Mouse (Mus musculus): ENCODE measurements around the gene Art3. TPM values are rescaled to one million over a fixed set of nuclear protein-coding genes. Genes with fewer than 3 reads are reported as not detected.
A peak's percentile ranks its signal among the peaks of the same experiment; 100 is the strongest.

Art3 gene
- polyA plus RNA-seq (2016; fragmentation: Nextera tagmentation; extraction: Ambion mirVana): 0.48 and 1.2 TPM in 2 replicates

- no peak for DNase-seq (ENCODE audit: extremely low spot score, low spot score)
- H3K4me1 ChIP-seq: no peaks in the 10 kb centered on the region
Measured at GRCm38 (mm10) chr5:92331635-92332338, at the start of gene Art3. Art3 (plus strand) TSS chr5:92331827.

DNA sequence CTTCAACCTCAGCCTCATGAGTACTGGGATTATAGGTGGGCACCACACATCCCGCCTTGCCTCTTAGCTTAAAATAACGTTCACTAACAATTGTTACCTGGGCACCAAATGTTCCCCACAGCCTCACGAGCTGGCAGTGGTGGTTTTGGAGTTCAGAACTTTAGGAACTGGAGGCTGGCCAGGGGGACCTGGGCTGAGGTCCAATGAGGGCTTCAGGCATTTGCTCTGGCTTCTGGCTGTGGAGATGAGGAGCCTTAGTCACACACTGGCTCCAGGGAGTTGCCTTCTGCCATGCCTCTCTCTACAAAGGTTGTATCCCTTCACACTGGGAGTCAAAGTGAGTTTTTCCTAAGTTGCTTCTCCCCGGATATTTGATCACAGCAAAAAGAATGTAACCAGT, 49.1 kb upstream of the Art3 start:
- H3K4me3 ChIP-seq: no peak overlapping the region
- WGBS: 88% methylated on average over 4 of the region's 4 CpGs
- H3K27me3 ChIP-seq (ENCODE audit: poor library complexity, severe bottlenecking): 0 out of 2 replicates have a peak, but pooled peaks cover 8% of the 10 kb centered on the region
- no peaks in the 10 kb centered on the region for H3K9me3 ChIP-seq
- H3K36me3 ChIP-seq (replicated peaks): peaks cover 32% of the 10 kb centered on the region
- no peak for DNase-seq (ENCODE audit: extremely low spot score, low spot score)
- H3K4me1 ChIP-seq: peaks cover 14% of the 10 kb centered on the region
- no peak overlapping the region for H3K27ac ChIP-seq

More at GRCm38 (mm10) chr5:92331635-92332338, at the start of gene Art3:
- no peaks in the 10 kb centered on the region for H3K9me3 ChIP-seq
- H3K36me3 ChIP-seq (replicated peaks): no peaks in the 10 kb centered on the region
- H3K4me3 ChIP-seq: no peak within 1 kb of the TSS
- H3K27ac ChIP-seq: no peak within 1 kb of the TSS
- no peaks in the 10 kb centered on the region for H3K27me3 ChIP-seq (ENCODE audit: poor library complexity, severe bottlenecking)
- 92% methylated on average over 17 of the region's 17 CpGs for WGBS

GRCm38 (mm10) chr5:92283107-92283506, 48.5 kb upstream of the Art3 start:
- Histone ChIP-seq H3K27ac (no peak overlapping the region), H3K27me3 (ENCODE audit: poor library complexity, severe bottlenecking) (0 out of 2 replicates have a peak, but pooled peaks cover 8% of the 10 kb centered on the region), H3K4me3 (no peak overlapping the region), H3K4me1 (peaks cover 9% of the 10 kb centered on the region), H3K36me3 (replicated peaks) (peaks cover 37% of the 10 kb centered on the region), H3K9me3 (no peaks in the 10 kb centered on the region)
- no peak for DNase-seq (ENCODE audit: extremely low spot score, low spot score)
- WGBS: 78% methylated on average over 3 of the region's 3 CpGs

GRCm38 (mm10) chr5:92287840-92288239, 43.8 kb upstream of the Art3 start:
- H3K4me1 ChIP-seq: no peaks in the 10 kb centered on the region
- WGBS: 88% methylated on average over 6 of the region's 6 CpGs
- no peak for DNase-seq (ENCODE audit: extremely low spot score, low spot score)
- no peaks in the 10 kb centered on the region for H3K9me3 ChIP-seq
- H3K27me3 ChIP-seq (ENCODE audit: poor library complexity, severe bottlenecking): no peaks in the 10 kb centered on the region
- no peak overlapping the region for H3K27ac ChIP-seq
- peaks cover 84% of the 10 kb centered on the region for H3K36me3 ChIP-seq (replicated peaks)
- no peak overlapping the region for H3K4me3 ChIP-seq

DNA sequence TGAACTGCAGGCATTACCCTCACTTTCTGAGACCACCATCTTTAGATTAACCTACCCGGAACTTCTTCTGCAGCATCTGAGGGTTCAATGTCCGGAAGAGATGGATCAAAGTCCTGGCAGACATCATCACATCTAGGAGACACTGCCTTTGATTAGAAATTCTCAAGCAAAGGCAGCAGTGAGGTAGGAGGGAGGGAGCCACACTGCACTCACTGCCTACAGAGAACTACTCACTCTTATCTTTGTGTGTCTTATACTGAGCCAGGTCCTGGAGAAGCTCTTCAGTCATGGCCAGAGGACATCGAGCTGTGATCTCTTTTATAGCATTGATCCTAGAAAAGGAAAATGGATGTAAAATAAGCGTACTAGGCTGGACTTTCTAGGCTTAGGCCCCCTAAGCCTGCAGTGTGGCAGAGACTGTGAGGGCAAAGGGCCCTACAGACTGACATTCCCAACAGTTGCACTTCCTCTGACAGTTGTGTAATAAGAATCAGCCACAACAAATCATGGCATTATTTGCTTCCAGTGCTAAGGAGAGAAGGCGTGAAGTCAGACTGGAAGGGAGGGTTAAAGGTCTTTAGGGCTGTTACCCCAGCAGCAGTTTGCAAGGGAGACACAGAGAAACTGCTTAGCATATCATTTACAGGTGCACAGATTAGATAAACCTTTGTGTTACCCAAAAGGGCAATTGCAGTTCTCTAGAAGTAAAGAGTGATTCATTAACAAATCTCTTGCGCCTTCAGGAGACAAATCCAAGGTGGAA, 39.8 kb upstream of the Art3 start:
- H3K27ac ChIP-seq: no peak overlapping the region
- 91% methylated on average over 6 of the region's 6 CpGs for WGBS
- no peaks in the 10 kb centered on the region for H3K4me1 ChIP-seq
- no peaks in the 10 kb centered on the region for H3K9me3 ChIP-seq
- H3K27me3 ChIP-seq (ENCODE audit: poor library complexity, severe bottlenecking): no peaks in the 10 kb centered on the region
- no peak overlapping the region for H3K4me3 ChIP-seq
- no peak for DNase-seq (ENCODE audit: extremely low spot score, low spot score)
- H3K36me3 ChIP-seq (replicated peaks): peaks cover 100% of the 10 kb centered on the region

GRCm38 (mm10) chr5:92294525-92294924, 37.1 kb upstream of the Art3 start:
- Histone ChIP-seq H3K4me1 (no peaks in the 10 kb centered on the region), H3K36me3 (replicated peaks) (peaks cover 98% of the 10 kb centered on the region), H3K4me3 (no peak overlapping the region), H3K9me3 (no peaks in the 10 kb centered on the region), H3K27me3 (ENCODE audit: poor library complexity, severe bottlenecking) (no peaks in the 10 kb centered on the region), H3K27ac (no peak overlapping the region)
- no peak for DNase-seq (ENCODE audit: extremely low spot score, low spot score)
- 90% methylated on average over 2 of the region's 2 CpGs for WGBS

DNA sequence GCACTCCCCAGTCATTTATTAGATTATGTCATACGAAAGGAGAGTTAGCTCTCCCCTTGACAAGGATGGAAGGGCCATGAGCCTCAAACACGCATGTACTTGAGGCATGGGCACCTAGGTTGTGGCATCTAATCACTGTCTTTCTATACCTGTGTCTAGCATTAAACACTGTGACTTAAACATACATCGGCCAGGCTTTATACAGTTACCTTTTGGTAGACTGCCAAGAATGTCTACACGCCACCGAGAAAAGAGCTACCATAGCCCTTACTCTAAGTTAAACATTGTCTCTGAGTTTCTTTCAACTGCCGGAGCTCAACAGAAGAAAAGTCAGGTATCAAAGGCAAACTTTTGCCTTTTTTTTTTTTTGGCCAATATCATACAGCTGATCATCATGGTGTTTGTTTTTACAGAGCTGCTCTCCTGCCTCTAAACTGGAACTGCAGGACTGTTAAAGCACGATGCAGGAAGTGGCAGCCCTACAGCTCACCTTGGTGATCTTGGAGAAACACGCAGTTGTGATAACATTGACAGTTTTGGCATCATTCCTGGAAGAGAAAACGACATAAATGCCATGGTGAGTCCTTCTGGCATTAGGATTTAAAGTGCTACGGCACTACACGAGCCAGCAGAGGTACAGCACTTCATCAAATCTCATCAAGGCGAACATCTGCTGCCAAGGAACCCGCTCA, 29.3 kb upstream of the Art3 start:
- WGBS: 94% methylated on average over 13 of the region's 13 CpGs
- Histone ChIP-seq H3K27ac (no peak overlapping the region), H3K4me3 (no peak overlapping the region), H3K27me3 (ENCODE audit: poor library complexity, severe bottlenecking) (no peaks in the 10 kb centered on the region), H3K9me3 (no peaks in the 10 kb centered on the region), H3K4me1 (no peaks in the 10 kb centered on the region), H3K36me3 (replicated peaks) (peaks cover 98% of the 10 kb centered on the region)
- no peak for DNase-seq (ENCODE audit: extremely low spot score, low spot score)

GRCm38 (mm10) chr5:92304291-92304690, 27.3 kb upstream of the Art3 start:
- 90% methylated on average over 3 of the region's 3 CpGs for WGBS
- no peak overlapping the region for H3K27ac ChIP-seq
- H3K36me3 ChIP-seq (replicated peaks): peaks cover 82% of the 10 kb centered on the region
- H3K4me3 ChIP-seq: no peak overlapping the region
- no peak for DNase-seq (ENCODE audit: extremely low spot score, low spot score)
- no peaks in the 10 kb centered on the region for H3K27me3 ChIP-seq (ENCODE audit: poor library complexity, severe bottlenecking)
- H3K4me1 ChIP-seq: peaks cover 13% of the 10 kb centered on the region
- H3K9me3 ChIP-seq: no peaks in the 10 kb centered on the region

DNA sequence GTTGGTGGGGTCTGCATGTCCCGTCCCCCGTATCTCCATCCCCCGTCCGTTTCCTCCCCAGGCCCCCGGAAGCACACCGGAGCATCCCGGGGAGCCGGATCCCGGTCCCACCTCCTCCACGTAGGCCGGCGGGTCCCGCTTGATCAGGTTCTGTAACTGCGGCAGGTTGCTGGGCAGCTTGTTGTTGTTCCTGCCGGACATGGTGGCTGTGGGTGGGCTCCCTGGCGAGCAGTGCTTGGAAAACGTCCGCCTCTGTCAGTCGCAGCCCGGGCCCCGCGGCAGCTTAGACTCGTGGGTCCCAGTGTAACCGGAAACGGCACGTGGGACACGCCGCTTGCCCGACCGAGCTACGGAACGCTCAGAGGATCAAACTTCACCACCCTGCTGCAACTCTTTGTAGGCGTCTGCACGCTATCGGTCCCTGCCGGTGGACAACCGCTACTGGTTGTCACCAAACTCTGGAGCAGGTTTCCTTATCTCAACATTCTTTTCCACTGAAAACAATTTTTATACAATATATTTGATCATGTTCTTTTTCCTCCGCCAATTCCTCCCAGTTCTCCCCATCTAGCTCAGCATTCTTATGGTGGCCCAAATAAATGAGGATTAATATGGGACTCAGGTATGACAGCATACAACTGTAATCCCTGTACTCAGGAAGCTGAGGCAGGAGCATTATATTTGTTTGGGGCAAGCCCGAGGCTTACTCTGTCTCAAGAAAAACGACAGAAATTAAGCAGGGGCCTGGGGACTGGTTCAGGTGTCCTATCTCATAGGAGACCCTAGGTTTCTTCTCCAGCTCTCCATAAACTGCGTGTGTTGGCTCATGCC, 21.7 kb upstream of the Art3 start, which contains the start of gene Sdad1:
Gene Sdad1, minus strand, starts transcription at position 799 of the 831 bp plus-strand sequence.
- Histone ChIP-seq H3K36me3 (replicated peaks) (peaks cover 26% of the 10 kb centered on the region), H3K27me3 (ENCODE audit: poor library complexity, severe bottlenecking) (no peaks in the 10 kb centered on the region), H3K9me3 (no peaks in the 10 kb centered on the region), H3K4me3 (peak within 1 kb of the TSS; percentile 68), H3K27ac (peak within 1 kb of the TSS; percentile 86), H3K4me1 (peaks cover 23% of the 10 kb centered on the region)
- 2% methylated on average over 41 of the region's 41 CpGs for WGBS
- peak; percentile 93 for DNase-seq (ENCODE audit: extremely low spot score, low spot score)

GRCm38 (mm10) chr5:92312046-92312715, 19.4 kb upstream of the Art3 start:
- Histone ChIP-seq H3K27ac (no peak overlapping the region), H3K4me1 (peaks cover 23% of the 10 kb centered on the region), H3K36me3 (replicated peaks) (peaks cover 3% of the 10 kb centered on the region), H3K4me3 (no peak overlapping the region), H3K27me3 (ENCODE audit: poor library complexity, severe bottlenecking) (no peaks in the 10 kb centered on the region), H3K9me3 (no peaks in the 10 kb centered on the region)
- DNase-seq (ENCODE audit: extremely low spot score, low spot score): peak; percentile 69
- WGBS: 14% methylated on average over 13 of the region's 13 CpGs

DNA sequence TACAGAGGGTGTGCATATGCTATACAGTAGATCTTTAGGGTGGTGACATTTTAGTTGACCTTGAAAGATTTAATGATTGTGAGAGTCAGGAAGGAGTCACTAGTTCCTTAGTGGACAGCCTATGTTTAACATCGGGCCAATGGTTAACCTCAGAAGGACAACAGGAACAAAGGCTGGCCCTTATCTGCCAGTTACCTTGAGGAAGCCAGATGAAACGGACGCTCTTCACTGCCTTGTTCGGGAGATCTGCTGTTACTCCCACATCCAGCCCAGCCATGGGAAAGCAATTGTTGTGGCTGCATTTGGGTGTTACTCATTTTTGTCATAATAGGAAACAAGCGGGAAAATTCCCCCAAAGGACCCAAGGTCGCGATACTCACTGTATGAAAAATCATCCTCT, 17.9 kb upstream of the Art3 start:
- 87% methylated on average over 7 of the region's 7 CpGs for WGBS
- no peak for DNase-seq (ENCODE audit: extremely low spot score, low spot score)
- Histone ChIP-seq H3K27me3 (ENCODE audit: poor library complexity, severe bottlenecking) (no peaks in the 10 kb centered on the region), H3K4me1 (peaks cover 14% of the 10 kb centered on the region), H3K36me3 (replicated peaks) (no peaks in the 10 kb centered on the region), H3K27ac (no peak overlapping the region), H3K4me3 (no peak overlapping the region), H3K9me3 (no peaks in the 10 kb centered on the region)

GRCm38 (mm10) chr5:92318119-92318518, 13.5 kb upstream of the Art3 start:
- 91% methylated on average over 7 of the region's 7 CpGs for WGBS
- H3K4me1 ChIP-seq: no peaks in the 10 kb centered on the region
- no peak for DNase-seq (ENCODE audit: extremely low spot score, low spot score)

More at GRCm38 (mm10) chr5:92318119-92318518, 13.5 kb upstream of the Art3 start:
- Histone ChIP-seq H3K4me3 (no peak overlapping the region), H3K36me3 (replicated peaks) (no peaks in the 10 kb centered on the region), H3K27me3 (ENCODE audit: poor library complexity, severe bottlenecking) (no peaks in the 10 kb centered on the region), H3K27ac (no peak overlapping the region), H3K9me3 (no peaks in the 10 kb centered on the region)
